Mouse (Mus musculus) megakaryocyte, embryonic 14.5 days (primary cell): ENCODE data around the gene Dnajb2.

Source experiments
- FLI1 ChIP-seq: IDR thresholded peaks from 2 replicates; pipeline ENCODE4 v1.6.1; 2012; ENCODE audit warnings: low read length, inconsistent platforms, mixed read lengths
- GATA1 ChIP-seq: IDR thresholded peaks from 3 replicates; pipeline ENCODE4 v1.6.1; 2012; ENCODE audit warnings: mixed read lengths, low read length, inconsistent platforms, borderline replicate concordance

DNA sequence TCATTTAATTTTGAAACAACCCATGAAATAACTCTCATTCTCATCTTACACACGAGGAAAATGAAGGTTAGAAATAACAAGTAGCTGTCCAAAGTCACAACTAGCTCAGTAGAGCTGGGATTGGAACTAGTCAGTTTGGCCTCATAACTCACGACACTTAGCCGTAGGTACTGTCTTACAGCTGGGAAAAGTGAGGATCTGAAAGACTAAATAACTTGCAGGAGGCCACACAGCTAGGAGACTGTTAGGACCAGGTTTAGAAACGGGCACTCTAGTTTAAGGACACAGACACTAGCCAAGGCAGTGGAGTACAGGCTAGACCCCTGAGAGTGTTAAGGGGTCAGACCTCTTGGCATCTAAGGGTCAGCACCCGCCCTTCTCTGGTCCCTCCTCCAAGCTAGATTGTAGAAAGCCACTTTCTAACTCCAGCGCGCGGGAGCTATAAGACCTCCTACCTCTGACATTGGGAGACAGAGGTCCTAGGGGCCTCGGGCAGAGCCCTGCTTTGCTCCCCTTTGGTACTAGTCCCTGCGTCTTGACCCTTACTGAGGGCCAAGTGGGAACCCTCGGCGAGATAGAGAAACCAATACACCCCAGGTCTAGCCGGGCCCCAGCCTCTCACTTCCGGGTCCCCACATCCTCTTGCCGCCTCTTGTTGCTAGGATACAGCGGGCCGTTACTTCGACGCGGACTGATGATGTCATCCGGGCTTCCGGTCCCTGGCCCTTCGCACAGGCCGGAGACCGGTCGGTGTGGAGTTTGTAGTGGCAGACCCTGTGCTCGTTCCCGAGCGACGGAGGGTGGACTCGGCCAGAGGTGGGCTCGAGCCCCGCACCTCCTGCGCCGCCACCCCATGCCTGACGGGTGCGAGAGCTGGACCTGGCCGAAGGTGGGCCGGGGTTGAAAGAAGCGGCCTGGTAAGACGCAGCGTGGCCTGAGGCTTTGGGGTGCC lies 25.8 kb upstream of the Dnajb2 start, which contains the start of the genes Glb1l and Stk16:
- TF ChIP-seq GATA1 (no peak), FLI1 (peak; percentile 97)
